Mouse (Mus musculus): ENCODE data around the gene Ppp2r5a. TPM values are rescaled to one million over a fixed set of nuclear protein-coding genes. Genes with fewer than 3 reads are reported as not detected.
A peak's percentile ranks its signal among the peaks of the same experiment; 100 is the strongest.
"Not testable (repeated sequence)": the region's sequence is repeated elsewhere in the genome, so short reads cannot be mapped to it uniquely, and the experiment has no call there.

Ppp2r5a gene
- polyA plus RNA-seq, 1 experiment from 2014 or later = 17.8 TPM

- H3K9me3 ChIP-seq (replicated peaks) = no peaks in the 10 kb centered on the region
These were observed 29.0 kb upstream of the Ppp2r5a start for GRCm38 (mm10) chr1:191432023-191432422.

GRCm38 (mm10) chr1:191430121-191430520 lies 27.0 kb upstream of the Ppp2r5a start:
- Histone ChIP-seq H3K9ac (no peak overlapping the region), H3K4me2 (no peak overlapping the region), H3K27ac (no peak overlapping the region), H3K36me3 (no peaks in the 10 kb centered on the region), H3K4me1 (peaks cover 19% of the 10 kb centered on the region), H3K9me3 (replicated peaks) (no peaks in the 10 kb centered on the region), H3K27me3 (no peaks in the 10 kb centered on the region), H3K4me3 (replicated peaks) (no peak overlapping the region)
- 65% methylated on average over 7 of the region's 7 CpGs for WGBS
- no peak for ATAC-seq (replicated peaks; ENCODE audit: low FRiP score)

More at GRCm38 (mm10) chr1:191432023-191432422, 29.0 kb upstream of the Ppp2r5a start:
- Histone ChIP-seq H3K27ac (0 out of 2 replicates have a peak overlapping the region, but pooled peaks have one; percentile 45), H3K4me3 (replicated peaks) (no peak overlapping the region), H3K4me1 (peaks cover 35% of the 10 kb centered on the region), H3K4me2 (peak overlapping the region; percentile 30), H3K36me3 (no peaks in the 10 kb centered on the region), H3K9ac (no peak overlapping the region), H3K27me3 (no peaks in the 10 kb centered on the region)
- no peak for ATAC-seq (replicated peaks; ENCODE audit: low FRiP score)
- WGBS = 58% methylated on average over 15 of the region's 15 CpGs

GRCm38 (mm10) chr1:191425884-191426283 lies 22.8 kb upstream of the Ppp2r5a start:
- Histone ChIP-seq H3K27ac (no peak overlapping the region), H3K4me1 (peaks cover 2% of the 10 kb centered on the region), H3K36me3 (no peaks in the 10 kb centered on the region), H3K9ac (no peak overlapping the region), H3K4me2 (no peak overlapping the region), H3K4me3 (replicated peaks) (no peak overlapping the region), H3K27me3 (no peaks in the 10 kb centered on the region), H3K9me3 (replicated peaks) (no peaks in the 10 kb centered on the region)
- no peak for ATAC-seq (replicated peaks; ENCODE audit: low FRiP score)
- 69% methylated on average over 7 of the region's 7 CpGs for WGBS

GRCm38 (mm10) chr1:191423201-191423600 lies 20.1 kb upstream of the Ppp2r5a start:
- no peak overlapping the region for H3K9ac ChIP-seq
- no peak overlapping the region for H3K4me2 ChIP-seq
- WGBS = 75% methylated on average over 2 of the region's 2 CpGs
- H3K36me3 ChIP-seq = no peaks in the 10 kb centered on the region
- no peak for ATAC-seq (replicated peaks; ENCODE audit: low FRiP score)
- no peak overlapping the region for H3K4me3 ChIP-seq (replicated peaks)
- no peak overlapping the region for H3K27ac ChIP-seq
- no peaks in the 10 kb centered on the region for H3K9me3 ChIP-seq (replicated peaks)
- peaks cover 16% of the 10 kb centered on the region for H3K4me1 ChIP-seq
- no peaks in the 10 kb centered on the region for H3K27me3 ChIP-seq

GRCm38 (mm10) chr1:191422714-191423113 lies 19.6 kb upstream of the Ppp2r5a start:
- not testable (repeated sequence) for H3K4me2 ChIP-seq; H3K9me3 ChIP-seq (replicated peaks); ATAC-seq (replicated peaks; ENCODE audit: low FRiP score); H3K27me3 ChIP-seq; H3K27ac ChIP-seq; H3K36me3 ChIP-seq; H3K9ac ChIP-seq; H3K4me3 ChIP-seq (replicated peaks)
- peaks cover 16% of the 10 kb centered on the region for H3K4me1 ChIP-seq
- 69% methylated on average over 3 of the region's 3 CpGs for WGBS

GRCm38 (mm10) chr1:191422164-191422563 lies 19.1 kb upstream of the Ppp2r5a start:
- 68% methylated on average over 4 of the region's 4 CpGs for WGBS
- H3K4me1 ChIP-seq = peaks cover 16% of the 10 kb centered on the region
- H3K36me3 ChIP-seq = no peaks in the 10 kb centered on the region
- no peak overlapping the region for H3K9ac ChIP-seq
- no peak overlapping the region for H3K4me3 ChIP-seq (replicated peaks)
- no peaks in the 10 kb centered on the region for H3K9me3 ChIP-seq (replicated peaks)
- ATAC-seq (replicated peaks; ENCODE audit: low FRiP score) = no peak
- H3K27ac ChIP-seq = no peak overlapping the region
- H3K4me2 ChIP-seq = no peak overlapping the region
- H3K27me3 ChIP-seq = no peaks in the 10 kb centered on the region

- Histone ChIP-seq H3K4me3 (replicated peaks) (no peak overlapping the region), H3K4me2 (no peak overlapping the region), H3K27me3 (no peaks in the 10 kb centered on the region), H3K4me1 (peaks cover 22% of the 10 kb centered on the region), H3K36me3 (no peaks in the 10 kb centered on the region), H3K9ac (no peak overlapping the region), H3K27ac (no peak overlapping the region), H3K9me3 (replicated peaks) (no peaks in the 10 kb centered on the region)
- WGBS = 50% methylated on average over 1 of the region's 1 CpGs
- ATAC-seq (replicated peaks; ENCODE audit: low FRiP score) = no peak
These were observed 18.4 kb upstream of the Ppp2r5a start for GRCm38 (mm10) chr1:191421426-191421999.

GRCm38 (mm10) chr1:191420930-191421404 lies 17.9 kb upstream of the Ppp2r5a start:
- Histone ChIP-seq H3K4me2 (no peak overlapping the region), H3K4me3 (replicated peaks) (no peak overlapping the region), H3K9ac (no peak overlapping the region), H3K4me1 (peaks cover 27% of the 10 kb centered on the region), H3K27me3 (no peaks in the 10 kb centered on the region), H3K9me3 (replicated peaks) (no peaks in the 10 kb centered on the region), H3K27ac (no peak overlapping the region), H3K36me3 (no peaks in the 10 kb centered on the region)
- ATAC-seq (replicated peaks; ENCODE audit: low FRiP score) = no peak
- WGBS = 46% methylated on average over 6 of the region's 6 CpGs

- Histone ChIP-seq H3K4me2 (no peak overlapping the region), H3K4me3 (replicated peaks) (no peak overlapping the region), H3K9ac (no peak overlapping the region), H3K27me3 (no peaks in the 10 kb centered on the region), H3K4me1 (peaks cover 32% of the 10 kb centered on the region), H3K27ac (no peak overlapping the region), H3K36me3 (no peaks in the 10 kb centered on the region), H3K9me3 (replicated peaks) (no peaks in the 10 kb centered on the region)
- ATAC-seq (replicated peaks; ENCODE audit: low FRiP score) = no peak
- 47% methylated on average over 8 of the region's 8 CpGs for WGBS
These were observed 17.1 kb upstream of the Ppp2r5a start for GRCm38 (mm10) chr1:191419991-191420751.

- Histone ChIP-seq H3K4me2 (no peak overlapping the region), H3K9ac (no peak overlapping the region), H3K4me1 (peaks cover 32% of the 10 kb centered on the region), H3K27ac (0 out of 2 replicates have a peak overlapping the region, but pooled peaks have one; percentile 13), H3K27me3 (no peaks in the 10 kb centered on the region), H3K4me3 (replicated peaks) (no peak overlapping the region), H3K36me3 (no peaks in the 10 kb centered on the region), H3K9me3 (replicated peaks) (no peaks in the 10 kb centered on the region)
- no peak for ATAC-seq (replicated peaks; ENCODE audit: low FRiP score)
- WGBS = 76% methylated on average over 6 of the region's 6 CpGs
These were observed 16.3 kb upstream of the Ppp2r5a start for GRCm38 (mm10) chr1:191419421-191419820.

GRCm38 (mm10) chr1:191418936-191419335 lies 15.9 kb upstream of the Ppp2r5a start:
- Histone ChIP-seq H3K4me1 (peaks cover 32% of the 10 kb centered on the region), H3K4me3 (replicated peaks) (no peak overlapping the region), H3K36me3 (no peaks in the 10 kb centered on the region), H3K27me3 (no peaks in the 10 kb centered on the region), H3K4me2 (no peak overlapping the region), H3K9me3 (replicated peaks) (no peaks in the 10 kb centered on the region), H3K27ac (no peak overlapping the region), H3K9ac (no peak overlapping the region)
- whole genome bisulfite sequencing = 54% methylated on average over 4 of the region's 4 CpGs
- no peak for ATAC-seq (replicated peaks; ENCODE audit: low FRiP score)

GRCm38 (mm10) chr1:191417111-191417510 lies 14.0 kb upstream of the Ppp2r5a start:
- 38% methylated on average over 5 of the region's 5 CpGs for whole genome bisulfite sequencing

More at GRCm38 (mm10) chr1:191417111-191417510, 14.0 kb upstream of the Ppp2r5a start:
- H3K4me3 ChIP-seq (replicated peaks) = no peak overlapping the region
- no peak for ATAC-seq (replicated peaks; ENCODE audit: low FRiP score)
- no peak overlapping the region for H3K27ac ChIP-seq
- no peaks in the 10 kb centered on the region for H3K9me3 ChIP-seq (replicated peaks)
- peaks cover 32% of the 10 kb centered on the region for H3K4me1 ChIP-seq
- H3K9ac ChIP-seq = no peak overlapping the region
- no peak overlapping the region for H3K4me2 ChIP-seq
- H3K27me3 ChIP-seq = no peaks in the 10 kb centered on the region
- H3K36me3 ChIP-seq = no peaks in the 10 kb centered on the region
